ENCODE assay signal across 1 mouse cellular context in genomic region chr10:88376770-88377169, GRCm38 (mm10).
TF ChIP-seq lines count a peak whose summit lies in the region.

No protein-coding gene starts in this region.

TF ChIP-seq in MEL, 35 proteins besides CTCF, POLR2A, EP300 and RAD21 (continued from another document):
- TF ChIP-seq NELFE (IDR thresholded peaks at IDR 0.05; ENCODE audit: low read depth, low read length) = no peak
- no peak for TF ChIP-seq TCF12 (IDR thresholded peaks at IDR 0.05; ENCODE audit: low read depth, low read length)
- TF ChIP-seq E2F4 (IDR thresholded peaks at IDR 0.05; ENCODE audit: borderline replicate concordance, low read depth, low read length) = no peak
